23 mouse cellular contexts compared by ENCODE assay signal in genomic region chr5:49639637-49640036, GRCm38 (mm10).
DNase-seq lines count a peak whose midpoint lies in the region; ATAC-seq and TF ChIP-seq lines count a peak whose summit lies in the region.
"Had no signal": no experiment of that assay in that cellular context is flagged by ENCODE, and none has a peak within 500 bp of the region (broad histone marks: within the 10 kb centered on the region; RNA-seq: fewer than 3 reads in every experiment).

No protein-coding gene starts in this region.

- DNase-seq in cerebellum, adult 8-10 months, result no peak
- no peak for DNase-seq in frontal cortex, postnatal 14 days (ENCODE audit: low spot score in 2 of 2)
- DNase-seq in brain, adult 2 months (ENCODE audit: low read depth, low spot score), result peak; percentile 85
- DNase-seq in layer of hippocampus, adult 2 months (ENCODE audit: low spot score in 2 of 2), result peak; percentile 19
- DNase-seq in embryo, embryonic 11 days, result no peak
- DNase-seq in gastrocnemius, postnatal 4 days (ENCODE audit: low spot score in 2 of 2), result no peak
- DNase-seq: adrenal gland, adult 2 months; gastrocnemius, adult 2 months; heart, adult 11 months; heart, postnatal 4 days; kidney, adult 18-20 months; kidney, postnatal 14 days; right cerebral cortex, postnatal 4 days; thymus, adult 2 months had no signal

- H3K27ac ChIP-seq in layer of hippocampus, adult 2 months, result no peak overlapping the region
- H3K27ac ChIP-seq: embryonic facial prominence, embryonic 15.5 days; gastrocnemius, adult 2 months; left cerebral cortex, adult 2 months; limb, embryonic 12.5 days; liver, embryonic 12.5 days; lung, embryonic 15.5 days; macrophage; midbrain, embryonic 10.5 days had no signal

- no peak overlapping the region for H3K4me3 ChIP-seq in layer of hippocampus, adult 2 months
- H3K4me3 ChIP-seq: embryonic facial prominence, embryonic 15.5 days; gastrocnemius, adult 2 months; left cerebral cortex, adult 2 months; limb, embryonic 12.5 days; liver, embryonic 12.5 days; lung, embryonic 15.5 days; midbrain, embryonic 10.5 days had no signal

- no peak for TF ChIP-seq CTCF in layer of hippocampus, adult 2 months (conservative IDR thresholded peaks at IDR 0.05)

- ATAC-seq in cerebellum, adult (ENCODE audit: insufficient number of reproducible peaks, low FRiP score, low TSS enrichment), result 0 out of 2 replicates have a peak, but pooled peaks have one; percentile 12
- peak; percentile 62 for ATAC-seq in frontal cortex, adult (ENCODE audit: low TSS enrichment)
- ATAC-seq: liver, embryonic 12.5 days had no signal

Comparison
In these comparisons a context has a peak if more than half of its experiments do, and no peak if none do; other contexts are left out.
1. DNase-seq: peak in brain, adult 2 months (single experiment) and layer of hippocampus, adult 2 months (2 of 2); none in cerebellum, adult 8-10 months (single experiment), frontal cortex, postnatal 14 days (0 of 2), embryo, embryonic 11 days (single experiment) and gastrocnemius, postnatal 4 days (0 of 2).